Mouse (Mus musculus): ENCODE results near the gene Sit1. TPM values are rescaled to one million over a fixed set of nuclear protein-coding genes. Genes with fewer than 3 reads are reported as not detected.
A peak's percentile ranks its signal among the peaks of the same experiment; 100 is the strongest.

Gene Sit1
- not detected in 2 replicates for polyA plus RNA-seq (2016; fragmentation: Nextera tagmentation; extraction: Ambion mirVana)

DNA sequence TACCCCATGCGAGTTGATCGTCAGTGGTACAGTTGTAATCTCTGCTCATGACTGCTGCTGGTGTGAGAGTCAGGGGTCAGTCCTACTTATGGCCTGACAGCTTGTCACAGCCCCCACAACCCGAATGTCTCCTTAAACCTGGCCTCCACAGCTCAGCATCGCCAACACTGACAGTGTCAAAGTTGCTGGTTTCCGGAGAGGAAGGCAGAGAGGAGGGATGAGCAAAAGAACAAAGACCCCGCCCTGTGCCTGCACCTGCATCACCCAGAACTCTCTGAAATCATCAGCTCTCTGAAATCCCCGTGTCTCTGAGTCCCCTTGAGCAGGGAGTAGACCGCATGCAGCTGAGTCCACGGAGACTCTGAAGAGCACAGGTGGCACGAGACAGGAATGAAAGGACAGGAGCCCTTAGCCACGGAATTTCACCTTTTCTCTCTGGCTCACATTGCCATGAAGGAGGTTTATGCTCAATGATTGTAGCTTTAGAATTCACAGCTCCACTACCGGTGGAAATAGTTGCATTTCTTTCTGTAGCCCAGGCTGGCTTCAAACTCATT lies at the start of gene Sit1:
TSS of gene Sit1 (minus strand) at position 200 of the 557 bp plus-strand sequence.
- 61% methylated on average over 12 of the region's 12 CpGs for whole genome bisulfite sequencing
- no peak for DNase-seq (ENCODE audit: low spot score)
- H3K27ac ChIP-seq (replicated peaks) = no peak within 1 kb of the TSS

GRCm38 (mm10) chr4:43533270-43533669 lies 49.7 kb upstream of the Sit1 start:
- H3K4me1 ChIP-seq = no peaks in the 10 kb centered on the region
- H3K27ac ChIP-seq (replicated peaks) = no peak overlapping the region
- H3K9me3 ChIP-seq = no peaks in the 10 kb centered on the region
- 82% methylated on average over 9 of the region's 9 CpGs for WGBS
- peaks cover 79% of the 10 kb centered on the region for H3K36me3 ChIP-seq (replicated peaks)
- H3K4me3 ChIP-seq = no peak overlapping the region
- no peaks in the 10 kb centered on the region for H3K27me3 ChIP-seq (replicated peaks; ENCODE audit: low read depth, poor library complexity, severe bottlenecking)
- DNase-seq (ENCODE audit: low spot score) = no peak

More for the DNA sequence above, at the start of gene Sit1:
- no peaks in the 10 kb centered on the region for H3K9me3 ChIP-seq
- peaks cover 10% of the 10 kb centered on the region for H3K4me1 ChIP-seq
- H3K27me3 ChIP-seq (replicated peaks; ENCODE audit: low read depth, poor library complexity, severe bottlenecking) = 0 out of 2 replicates have a peak, but pooled peaks cover 6% of the 10 kb centered on the region
- no peak within 1 kb of the TSS for H3K4me3 ChIP-seq
- H3K36me3 ChIP-seq (replicated peaks) = no peaks in the 10 kb centered on the region

DNA sequence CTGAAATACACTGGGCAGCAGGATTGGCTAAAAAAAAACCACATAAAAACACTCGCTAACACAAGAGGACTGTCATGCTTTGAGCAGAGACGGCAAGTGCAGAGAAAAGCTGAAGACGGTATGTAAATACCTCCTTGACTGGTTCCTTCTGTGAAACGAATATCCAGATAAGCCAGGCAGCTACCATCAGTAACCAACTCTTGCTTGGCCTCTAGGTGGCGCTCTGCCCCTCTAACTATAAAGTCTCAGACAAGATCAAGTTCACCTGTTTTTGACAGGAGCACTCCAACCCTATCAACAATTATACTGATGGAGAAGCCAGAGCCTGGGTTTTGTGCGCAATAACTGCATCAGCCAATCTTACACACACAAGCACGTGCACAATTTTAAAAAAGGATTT lies 47.0 kb upstream of the Sit1 start:
- H3K4me1 ChIP-seq = no peaks in the 10 kb centered on the region
- 22% methylated on average over 7 of the region's 7 CpGs for WGBS
- no peak overlapping the region for H3K27ac ChIP-seq (replicated peaks)
- peaks cover 16% of the 10 kb centered on the region for H3K27me3 ChIP-seq (replicated peaks; ENCODE audit: low read depth, poor library complexity, severe bottlenecking)
- DNase-seq (ENCODE audit: low spot score) = peak; percentile 78
- H3K36me3 ChIP-seq (replicated peaks) = peaks cover 52% of the 10 kb centered on the region
- no peak overlapping the region for H3K4me3 ChIP-seq
- no peaks in the 10 kb centered on the region for H3K9me3 ChIP-seq

GRCm38 (mm10) chr4:43530081-43530501 lies 46.6 kb upstream of the Sit1 start:
- H3K4me3 ChIP-seq = no peak overlapping the region
- DNase-seq (ENCODE audit: low spot score) = no peak
- H3K9me3 ChIP-seq = no peaks in the 10 kb centered on the region
- H3K4me1 ChIP-seq = no peaks in the 10 kb centered on the region
- WGBS = 75% methylated on average over 8 of the region's 8 CpGs
- peaks cover 47% of the 10 kb centered on the region for H3K36me3 ChIP-seq (replicated peaks)
- no peak overlapping the region for H3K27ac ChIP-seq (replicated peaks)
- peaks cover 21% of the 10 kb centered on the region for H3K27me3 ChIP-seq (replicated peaks; ENCODE audit: low read depth, poor library complexity, severe bottlenecking)

DNA sequence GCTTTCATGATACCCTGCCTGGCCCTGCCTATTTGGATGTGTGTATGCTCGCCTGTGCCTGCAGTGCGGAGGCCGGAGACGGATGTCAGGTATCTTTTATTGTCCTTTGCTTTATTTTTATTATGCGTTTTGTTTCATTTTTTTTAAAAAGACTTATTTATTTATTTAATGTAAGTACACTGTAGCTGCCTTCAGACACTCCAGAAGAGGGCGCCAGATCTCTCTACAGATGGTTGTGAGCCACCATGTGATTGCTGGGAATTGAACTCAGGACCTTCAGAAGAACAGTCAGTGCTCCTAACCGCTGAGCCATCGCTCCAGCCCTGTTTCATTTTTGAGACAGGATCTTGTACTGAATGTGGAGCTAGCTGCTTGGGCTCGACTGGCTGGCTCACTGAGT lies 45.0 kb upstream of the Sit1 start:
- H3K27me3 ChIP-seq (replicated peaks; ENCODE audit: low read depth, poor library complexity, severe bottlenecking) = peaks cover 37% of the 10 kb centered on the region
- DNase-seq (ENCODE audit: low spot score) = no peak
- H3K4me1 ChIP-seq = peaks cover 14% of the 10 kb centered on the region
- H3K4me3 ChIP-seq = no peak overlapping the region
- no peak overlapping the region for H3K27ac ChIP-seq (replicated peaks)
- H3K36me3 ChIP-seq (replicated peaks) = peaks cover 31% of the 10 kb centered on the region
- WGBS = 76% methylated on average over 9 of the region's 9 CpGs
- no peaks in the 10 kb centered on the region for H3K9me3 ChIP-seq

- H3K4me1 ChIP-seq = peaks cover 20% of the 10 kb centered on the region
- H3K27ac ChIP-seq (replicated peaks) = no peak overlapping the region
- WGBS = 67% methylated on average over 5 of the region's 5 CpGs
- no peaks in the 10 kb centered on the region for H3K9me3 ChIP-seq
- peaks cover 43% of the 10 kb centered on the region for H3K27me3 ChIP-seq (replicated peaks; ENCODE audit: low read depth, poor library complexity, severe bottlenecking)
- DNase-seq (ENCODE audit: low spot score) = no peak
- H3K36me3 ChIP-seq (replicated peaks) = peaks cover 25% of the 10 kb centered on the region
- H3K4me3 ChIP-seq = no peak overlapping the region
Observed at GRCm38 (mm10) chr4:43527880-43528279, 44.3 kb upstream of the Sit1 start.

DNA sequence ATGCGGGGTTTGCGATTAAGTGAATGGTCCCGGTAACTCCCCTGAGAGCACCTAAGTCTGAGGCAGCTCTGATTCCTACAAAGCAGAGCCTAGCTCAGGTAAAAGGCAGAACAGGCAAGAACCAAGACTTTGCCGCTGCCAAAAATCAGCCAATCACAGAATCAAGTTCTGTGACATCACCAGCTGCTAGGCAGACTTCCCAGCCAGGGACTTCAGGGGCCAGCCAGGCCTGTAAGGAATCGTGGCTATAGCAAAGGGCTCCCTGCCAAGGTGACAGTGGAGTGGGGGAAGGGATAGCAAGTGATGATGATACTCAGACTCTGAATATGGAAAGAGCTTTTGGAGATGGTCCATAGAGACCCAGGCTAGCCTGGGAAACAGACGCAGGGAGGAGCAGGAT lies 36.4 kb upstream of the Sit1 start:
- peaks cover 75% of the 10 kb centered on the region for H3K4me1 ChIP-seq
- H3K9me3 ChIP-seq = no peaks in the 10 kb centered on the region
- peaks cover 70% of the 10 kb centered on the region for H3K27me3 ChIP-seq (replicated peaks; ENCODE audit: low read depth, poor library complexity, severe bottlenecking)
- 13% methylated on average over 6 of the region's 6 CpGs for WGBS
- no peak overlapping the region for H3K27ac ChIP-seq (replicated peaks)
- DNase-seq (ENCODE audit: low spot score) = peak; percentile 88
- H3K36me3 ChIP-seq (replicated peaks) = peaks cover 30% of the 10 kb centered on the region
- H3K4me3 ChIP-seq = peak overlapping the region; percentile 39

DNA sequence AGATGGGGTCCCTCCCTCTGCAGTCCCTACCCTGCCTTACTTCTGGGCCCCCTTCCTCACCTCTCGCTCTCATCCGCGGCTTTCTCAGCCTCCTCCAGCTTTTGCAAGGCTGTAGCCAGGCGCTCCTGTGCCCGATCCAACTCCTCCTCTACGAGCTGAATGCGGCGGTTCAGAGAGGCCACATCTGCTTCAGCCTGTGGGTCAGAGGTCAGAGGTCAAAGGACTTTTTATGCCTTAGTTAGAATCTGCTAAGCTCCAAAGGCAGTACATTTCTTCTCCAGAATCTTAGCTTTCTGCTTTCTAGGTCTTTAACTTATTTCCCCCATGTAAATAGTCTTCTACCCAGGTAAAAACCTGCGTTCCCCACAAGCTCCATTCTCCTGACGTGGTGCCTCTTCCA lies 36.0 kb upstream of the Sit1 start:
- no peaks in the 10 kb centered on the region for H3K9me3 ChIP-seq
- 12% methylated on average over 10 of the region's 10 CpGs for WGBS
- peaks cover 30% of the 10 kb centered on the region for H3K36me3 ChIP-seq (replicated peaks)
- peaks cover 72% of the 10 kb centered on the region for H3K4me1 ChIP-seq
- H3K27ac ChIP-seq (replicated peaks) = no peak overlapping the region
- peak; percentile 39 for DNase-seq (ENCODE audit: low spot score)
- H3K4me3 ChIP-seq = peak overlapping the region; percentile 39
- H3K27me3 ChIP-seq (replicated peaks; ENCODE audit: low read depth, poor library complexity, severe bottlenecking) = peaks cover 65% of the 10 kb centered on the region

DNA sequence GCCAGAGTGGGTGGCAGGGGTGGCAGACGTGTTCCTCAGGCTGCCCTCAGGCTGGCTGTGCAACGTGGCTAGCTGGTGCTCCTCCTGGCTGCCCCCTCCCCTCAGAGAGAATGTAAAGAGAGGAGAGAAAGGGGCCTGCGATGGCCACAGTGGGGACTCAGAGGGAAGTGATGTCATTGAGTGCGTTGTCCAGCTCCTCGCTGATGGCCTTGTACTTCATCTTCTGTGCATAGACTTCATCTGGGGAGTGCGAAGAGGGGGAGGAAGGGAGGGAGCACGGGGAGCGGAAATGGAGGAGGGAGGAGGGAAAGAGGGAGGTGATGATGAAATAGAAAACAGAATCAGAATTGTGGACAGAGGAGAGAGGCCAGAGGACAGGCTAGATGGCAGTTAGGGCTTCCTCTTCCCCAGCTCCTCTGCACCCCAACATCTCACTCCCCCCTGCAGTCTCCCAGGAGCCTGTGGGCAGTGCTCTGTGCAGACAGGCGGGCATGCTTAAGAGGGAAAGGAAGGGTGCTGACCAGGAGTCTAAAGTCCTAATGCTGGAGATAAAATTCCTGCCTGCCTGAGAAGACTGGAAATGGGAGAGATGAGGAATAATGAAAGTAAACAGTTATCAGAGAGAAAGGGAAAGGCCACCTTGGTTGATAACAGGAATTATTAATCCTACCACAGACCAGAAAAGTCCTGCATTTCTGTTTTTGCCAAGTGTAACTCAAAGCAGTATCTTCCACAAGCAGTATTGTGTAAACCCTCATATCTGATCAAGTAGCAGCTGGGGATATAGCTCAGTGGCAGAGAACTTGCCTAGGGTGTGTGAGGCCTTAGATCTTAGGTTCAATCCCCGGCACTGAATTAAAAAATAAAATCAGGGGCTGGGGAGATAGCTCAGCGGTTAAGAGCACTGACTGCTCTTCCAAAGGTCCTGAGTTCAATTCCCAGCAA lies 32.5 kb upstream of the Sit1 start:
- 71% methylated on average over 11 of the region's 11 CpGs for whole genome bisulfite sequencing
- H3K36me3 ChIP-seq (replicated peaks) = peaks cover 30% of the 10 kb centered on the region
- H3K27me3 ChIP-seq (replicated peaks; ENCODE audit: low read depth, poor library complexity, severe bottlenecking) = peaks cover 35% of the 10 kb centered on the region
- H3K4me1 ChIP-seq = peaks cover 45% of the 10 kb centered on the region
- no peak for DNase-seq (ENCODE audit: low spot score)
- no peak overlapping the region for H3K27ac ChIP-seq (replicated peaks)
- no peaks in the 10 kb centered on the region for H3K9me3 ChIP-seq
- no peak overlapping the region for H3K4me3 ChIP-seq

DNA sequence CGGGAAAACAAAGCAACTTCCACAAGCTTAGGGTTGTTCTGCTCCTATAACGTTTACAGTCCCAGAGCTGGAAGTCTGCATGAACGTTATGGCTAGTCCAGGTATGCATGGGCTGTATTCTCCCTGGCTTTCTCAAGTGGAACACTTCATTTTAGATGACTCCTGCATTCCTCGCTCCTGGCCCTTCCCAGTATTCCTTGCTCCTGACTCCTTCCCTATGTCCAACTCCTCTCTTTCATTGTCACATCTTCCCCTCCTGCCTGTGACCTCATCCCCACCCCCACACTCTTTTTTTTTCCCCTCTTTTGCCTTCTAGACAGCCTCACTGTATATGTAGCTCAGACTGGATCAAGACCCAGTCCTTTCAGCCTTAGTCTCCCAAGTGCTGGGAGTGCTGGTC lies 30.3 kb upstream of the Sit1 start:
- Histone ChIP-seq H3K9me3 (no peaks in the 10 kb centered on the region), H3K4me1 (peaks cover 31% of the 10 kb centered on the region), H3K27me3 (replicated peaks; ENCODE audit: low read depth, poor library complexity, severe bottlenecking) (peaks cover 33% of the 10 kb centered on the region), H3K4me3 (no peak overlapping the region), H3K27ac (replicated peaks) (no peak overlapping the region), H3K36me3 (replicated peaks) (peaks cover 27% of the 10 kb centered on the region)
- 80% methylated on average over 4 of the region's 4 CpGs for WGBS
- no peak for DNase-seq (ENCODE audit: low spot score)

DNA sequence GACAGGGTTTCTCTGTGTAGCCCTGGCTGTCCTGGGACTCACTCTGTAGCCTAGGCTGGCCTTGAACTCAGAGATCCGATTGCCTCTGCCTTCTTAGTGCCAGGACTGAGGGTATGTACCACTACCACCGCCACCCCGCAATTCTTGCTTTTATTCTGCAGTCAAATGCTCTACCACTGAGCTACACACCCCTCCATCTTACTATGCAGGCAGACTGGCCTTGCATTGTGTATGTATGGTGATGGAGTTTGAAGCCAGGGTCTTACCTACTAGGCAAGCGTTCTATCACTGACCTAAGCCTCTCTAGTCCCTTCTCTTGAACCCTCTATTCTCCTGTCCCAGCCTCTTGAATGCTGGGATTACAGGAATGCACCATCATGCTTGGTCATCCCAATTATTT lies 29.8 kb upstream of the Sit1 start:
- no peak overlapping the region for H3K27ac ChIP-seq (replicated peaks)
- no peaks in the 10 kb centered on the region for H3K9me3 ChIP-seq
- H3K4me3 ChIP-seq = no peak overlapping the region
- peaks cover 33% of the 10 kb centered on the region for H3K27me3 ChIP-seq (replicated peaks; ENCODE audit: low read depth, poor library complexity, severe bottlenecking)
- peaks cover 25% of the 10 kb centered on the region for H3K36me3 ChIP-seq (replicated peaks)
- WGBS = 86% methylated on average over 4 of the region's 4 CpGs
- DNase-seq (ENCODE audit: low spot score) = no peak
- peaks cover 31% of the 10 kb centered on the region for H3K4me1 ChIP-seq

- Histone ChIP-seq H3K36me3 (replicated peaks) (peaks cover 20% of the 10 kb centered on the region), H3K27ac (replicated peaks) (no peak overlapping the region), H3K4me3 (no peak overlapping the region), H3K9me3 (no peaks in the 10 kb centered on the region), H3K27me3 (replicated peaks; ENCODE audit: low read depth, poor library complexity, severe bottlenecking) (peaks cover 33% of the 10 kb centered on the region), H3K4me1 (peaks cover 33% of the 10 kb centered on the region)
- WGBS = 72% methylated on average over 7 of the region's 7 CpGs
- no peak for DNase-seq (ENCODE audit: low spot score)
Observed at GRCm38 (mm10) chr4:43512653-43513052, 29.1 kb upstream of the Sit1 start.
